Mouse (Mus musculus) heart, embryonic 11.5 days (tissue): ENCODE results near the gene Krt86. TPM values are rescaled to one million over a fixed set of nuclear protein-coding genes. Genes with fewer than 3 reads are reported as not detected.

Experiments
- polyA plus RNA-seq: library from polyadenylated mRNA; unstranded; fragments of >200 nt; fragmentation: Nextera tagmentation; extraction: Ambion mirVana; gene quantifications from 2 replicates; pipeline ENCODE4 v1.2.1, GENCODE M21; 2014

The Krt86 gene
- polyA plus RNA-seq, 1 experiment from 2014 or later, result not detected

Other genes starting within 250 kb of the Krt86 start
- 4.1 TPM in 2 replicates for gene Grasp, start 249.3 kb upstream of the Krt86 start, polyA plus RNA-seq
- 7.5 and 8.1 TPM in 2 replicates for gene Nr4a1, start 219.2 kb upstream of the Krt86 start, polyA plus RNA-seq
- gene Atg101, start 189.2 kb upstream of the Krt86 start, polyA plus RNA-seq, result 49.4 and 50.1 TPM in 2 replicates
- gene 6030408B16Rik, start 180.3 kb upstream of the Krt86 start, polyA plus RNA-seq, result 1.3 and 2.2 TPM in 2 replicates
- gene Krt80, start 103.3 kb upstream of the Krt86 start, polyA plus RNA-seq, result 2.5 and 2.8 TPM in 2 replicates
- 23.8 and 25.8 TPM in 2 replicates for gene Krt7, start 62.4 kb upstream of the Krt86 start, polyA plus RNA-seq
- not detected in 2 replicates for gene Krt87, start 34.7 kb upstream of the Krt86 start, polyA plus RNA-seq
- not detected in 2 replicates for gene Krt88, start 25.7 kb upstream of the Krt86 start, polyA plus RNA-seq
- gene Krt81, start 9.7 kb upstream of the Krt86 start, polyA plus RNA-seq, result not detected in 2 replicates
- gene Krt83, start 18.0 kb downstream of the Krt86 start, polyA plus RNA-seq, result not detected in 2 replicates
- gene Gm49425, start 43.8 kb downstream of the Krt86 start, polyA plus RNA-seq, result not detected in 2 replicates
- not detected in 2 replicates for gene Krt84, start 59.3 kb downstream of the Krt86 start, polyA plus RNA-seq
- gene Krt82, start 77.2 kb downstream of the Krt86 start, polyA plus RNA-seq, result not detected in 2 replicates
- gene Krt90, start 89.5 kb downstream of the Krt86 start, polyA plus RNA-seq, result 0.16 TPM in 1 of 2 replicates, not detected in the other
- gene Krt75, start 100.4 kb downstream of the Krt86 start, polyA plus RNA-seq, result not detected in 2 replicates
- gene Gm5414, start 154.7 kb downstream of the Krt86 start, polyA plus RNA-seq, result not detected in 2 replicates
- not detected in 2 replicates for gene Gm5478, start 173.9 kb downstream of the Krt86 start, polyA plus RNA-seq
- gene Krt6b, start 206.8 kb downstream of the Krt86 start, polyA plus RNA-seq, result not detected in 2 replicates
- gene Krt6a, start 220.8 kb downstream of the Krt86 start, polyA plus RNA-seq, result not detected in 2 replicates
- gene Krt5, start 239.4 kb downstream of the Krt86 start, polyA plus RNA-seq, result 0.13 and 0.23 TPM in 2 replicates